Mouse (Mus musculus): ENCODE results near the gene Wdr46.

Gene Wdr46

GRCm38 (mm10) chr17:33972691-33973090 is 32.2 kb downstream of the Wdr46 start:
- in situ Hi-C loops (cut with MboI, MseI): no loop called here

GRCm38 (mm10) chr17:33973572-33973971 is 33.1 kb downstream of the Wdr46 start:
- in situ Hi-C loops (cut with MboI, MseI): no loop called here

GRCm38 (mm10) chr17:33977861-33978557 is 37.5 kb downstream of the Wdr46 start:
- in situ Hi-C loops (cut with MboI, MseI): loop anchor here (25.0 kb wide), 1 partner anchor 1459 kb away; the partner anchor contains the start of gene H2-Q7

- in situ Hi-C loops (cut with MboI, MseI): loop anchor here (25.0 kb wide), 1 partner anchor 1459 kb away; the partner anchor contains the start of gene H2-Q7
Measured at GRCm38 (mm10) chr17:33978631-33979031, 38.2 kb downstream of the Wdr46 start.

GRCm38 (mm10) chr17:33979512-33980050 is 39.1 kb downstream of the Wdr46 start:
- in situ Hi-C loops (cut with MboI, MseI): loop anchor here (25.0 kb wide), 1 partner anchor 1458 kb away; the partner anchor contains the start of gene H2-Q7

GRCm38 (mm10) chr17:33980181-33981035 is 39.9 kb downstream of the Wdr46 start:
- in situ Hi-C loops (cut with MboI, MseI): loop anchor here (25.0 kb wide), 1 partner anchor 1457 kb away; the partner anchor contains the start of gene H2-Q7

GRCm38 (mm10) chr17:33981192-33981909 is 40.9 kb downstream of the Wdr46 start:
- in situ Hi-C loops (cut with MboI, MseI): loop anchor here (25.0 kb wide), 1 partner anchor 1456 kb away; the partner anchor contains the start of gene H2-Q7

- in situ Hi-C loops (cut with MboI, MseI): loop anchor here (25.0 kb wide), 1 partner anchor 1455 kb away; the partner anchor contains the start of gene H2-Q7
Measured at GRCm38 (mm10) chr17:33982136-33982535, 41.7 kb downstream of the Wdr46 start.

GRCm38 (mm10) chr17:33991788-33992664 is 51.6 kb downstream of the Wdr46 start:
- in situ Hi-C loops (cut with MboI, MseI): loop anchor here (25.0 kb wide), 1 partner anchor 1445 kb away; the partner anchor contains the start of gene H2-Q7

GRCm38 (mm10) chr17:33994959-33995358 is 54.5 kb downstream of the Wdr46 start:
- in situ Hi-C loops (cut with MboI, MseI): loop anchor here (25.0 kb wide), 1 partner anchor 1442 kb away; the partner anchor contains the start of gene H2-Q7

GRCm38 (mm10) chr17:33995651-33996050 is 55.2 kb downstream of the Wdr46 start:
- in situ Hi-C loops (cut with MboI, MseI): loop anchor here (25.0 kb wide), 1 partner anchor 1442 kb away; the partner anchor contains the start of gene H2-Q7

GRCm38 (mm10) chr17:33997025-33997424 is 56.6 kb downstream of the Wdr46 start:
- in situ Hi-C loops (cut with MboI, MseI): loop anchor here (25.0 kb wide), 1 partner anchor 1440 kb away; the partner anchor contains the start of gene H2-Q7

GRCm38 (mm10) chr17:33998697-33999096 is 58.2 kb downstream of the Wdr46 start:
- in situ Hi-C loops (cut with MboI, MseI): loop anchor here (25.0 kb wide), 1 partner anchor 1439 kb away; the partner anchor contains the start of gene H2-Q7
